Mouse (Mus musculus) frontal cortex, adult (tissue): ENCODE data around the gene Igf1r.

Experiments used
- ATAC-seq: cut with Nextera tagmentation; 2 replicates; pipeline ENCODE4 v1.9.2; 2017; ENCODE audit warnings: mild to moderate bottlenecking, moderate library complexity, mixed read lengths; ENCODE audit not compliant: low TSS enrichment

Igf1r gene

DNA sequence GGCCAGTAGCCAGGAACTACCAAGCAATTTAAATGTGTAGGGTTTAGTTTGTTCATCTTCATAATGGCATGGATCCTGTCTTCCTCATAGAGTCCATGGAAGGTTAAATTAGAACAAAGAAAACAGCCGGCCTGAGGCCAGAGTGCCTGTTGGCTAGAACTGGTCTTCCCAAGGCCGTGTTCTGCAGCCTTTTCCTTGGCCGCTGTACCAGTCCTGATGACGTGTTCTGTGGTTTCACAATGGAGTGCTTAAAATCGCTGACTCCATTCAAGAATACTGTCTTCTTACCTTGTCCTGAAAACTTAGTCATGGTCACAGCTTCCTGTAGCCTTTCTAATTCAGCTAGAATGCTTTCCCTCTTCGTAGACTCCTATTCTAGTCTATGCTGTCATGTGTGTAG is 53.9 kb downstream of the Igf1r start:
- ATAC-seq = no peak

DNA sequence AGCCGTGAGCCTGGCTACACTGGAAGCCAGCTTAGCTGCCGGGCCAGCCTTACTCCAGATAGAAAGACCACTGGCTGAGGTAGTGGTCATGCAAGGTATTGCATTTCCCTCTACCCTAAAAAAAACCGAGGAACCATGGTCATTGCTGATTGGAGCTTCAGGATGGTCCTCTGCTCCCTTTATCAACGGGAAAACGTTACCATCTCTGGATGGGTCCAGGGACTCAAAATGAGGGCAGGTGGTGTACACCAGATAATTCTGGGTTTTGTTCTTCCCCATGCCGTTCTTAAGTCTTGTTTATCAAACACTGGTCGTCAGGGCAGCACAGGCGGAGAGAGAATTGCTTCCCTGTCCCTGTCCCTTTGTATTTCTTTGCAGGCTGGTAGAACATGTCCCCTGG is 57.0 kb downstream of the Igf1r start:
- ATAC-seq = no peak

DNA sequence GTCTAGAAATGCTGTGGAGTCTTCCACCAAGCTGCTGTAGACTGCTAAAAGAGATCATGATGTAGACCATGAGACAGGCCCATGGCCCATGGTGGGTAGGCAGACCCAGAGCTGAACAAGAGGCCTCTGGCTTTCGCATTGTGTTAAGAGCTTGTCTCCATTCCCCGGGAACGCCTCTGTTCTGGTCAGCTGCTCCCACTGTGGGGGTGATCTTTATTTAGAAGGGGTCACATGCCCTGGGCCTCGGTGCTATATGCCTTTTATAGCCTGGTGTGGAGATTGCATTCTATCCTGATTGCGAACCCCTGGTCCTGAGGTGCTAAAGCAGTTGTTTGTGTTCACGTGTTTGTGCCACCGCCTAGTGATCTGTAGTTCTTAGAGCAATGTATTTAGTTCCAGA is 57.5 kb downstream of the Igf1r start:
- no peak for ATAC-seq

DNA sequence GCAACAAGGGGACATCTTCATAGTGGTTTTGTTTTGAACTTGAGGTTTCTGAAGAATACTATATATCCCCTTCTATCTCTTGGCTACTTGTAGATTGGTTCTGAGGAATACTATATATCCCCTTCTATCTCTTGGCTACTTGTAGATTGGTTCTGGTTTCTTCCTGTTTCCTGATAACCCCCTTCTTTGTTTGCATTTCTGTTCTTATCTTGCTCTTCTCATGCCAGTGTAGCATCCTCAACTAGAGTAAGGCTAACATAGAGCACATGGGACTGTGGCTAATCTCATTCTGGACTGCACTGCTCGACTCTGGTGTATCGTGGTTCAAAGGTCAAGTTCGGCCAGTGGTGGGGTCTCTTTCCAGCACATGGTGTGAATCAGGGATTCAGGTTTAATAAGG is 58.2 kb downstream of the Igf1r start:
- ATAC-seq = no peak

DNA sequence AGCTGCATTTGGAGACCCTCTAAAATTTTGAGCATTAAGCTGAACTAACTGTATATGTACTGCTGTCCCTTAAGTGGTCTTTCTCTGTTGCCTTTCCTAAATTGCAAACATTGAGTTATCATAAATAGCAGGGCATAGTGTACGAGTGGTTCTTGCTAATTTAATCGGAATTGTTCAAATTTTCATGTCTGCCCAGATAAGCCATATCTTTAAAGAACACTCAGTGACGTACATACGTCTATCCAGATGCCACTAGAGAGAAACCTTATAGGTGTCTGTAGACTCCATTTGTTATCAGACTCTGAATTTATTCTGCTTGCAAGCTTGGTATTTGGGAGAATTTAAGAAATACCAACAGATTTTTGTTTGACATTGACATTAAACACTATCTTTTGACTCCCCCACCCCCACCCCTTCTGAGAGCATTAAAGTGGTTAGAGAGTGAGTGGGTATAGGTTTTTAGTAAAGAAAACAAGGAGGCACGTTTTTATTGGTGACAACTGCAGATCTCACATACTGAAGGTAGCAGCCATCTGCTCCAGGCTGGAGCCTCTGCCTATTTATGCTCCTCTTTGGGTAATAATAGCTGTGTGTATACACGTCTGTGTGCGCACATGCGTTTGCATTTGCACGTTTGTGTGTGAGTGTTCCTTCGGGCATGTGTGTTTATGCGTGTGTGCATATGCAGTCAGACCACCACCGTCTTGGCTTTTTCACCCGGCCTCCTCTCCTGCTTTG is 58.9 kb downstream of the Igf1r start:
- ATAC-seq = 0 out of 2 replicates have a peak, but pooled peaks have one; percentile 14

DNA sequence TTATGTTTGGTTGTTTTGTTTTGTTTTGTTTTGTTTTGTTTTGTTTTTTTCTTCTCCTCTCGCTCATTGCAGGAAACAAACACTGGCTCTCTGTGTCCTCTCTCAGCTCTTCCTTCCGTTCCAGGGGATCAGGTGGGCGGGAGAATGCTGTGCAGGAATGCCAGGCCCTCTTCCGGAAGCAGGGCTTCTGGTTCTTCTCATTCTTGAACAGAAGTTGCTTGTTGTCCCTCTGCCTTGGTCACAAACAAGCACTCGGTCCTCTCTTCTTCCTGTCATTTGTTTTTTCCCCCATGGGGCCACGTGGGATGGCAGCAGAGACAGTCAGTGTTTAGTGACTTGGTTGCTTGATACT is 59.5 kb downstream of the Igf1r start:
- peak; percentile 66 for ATAC-seq

DNA sequence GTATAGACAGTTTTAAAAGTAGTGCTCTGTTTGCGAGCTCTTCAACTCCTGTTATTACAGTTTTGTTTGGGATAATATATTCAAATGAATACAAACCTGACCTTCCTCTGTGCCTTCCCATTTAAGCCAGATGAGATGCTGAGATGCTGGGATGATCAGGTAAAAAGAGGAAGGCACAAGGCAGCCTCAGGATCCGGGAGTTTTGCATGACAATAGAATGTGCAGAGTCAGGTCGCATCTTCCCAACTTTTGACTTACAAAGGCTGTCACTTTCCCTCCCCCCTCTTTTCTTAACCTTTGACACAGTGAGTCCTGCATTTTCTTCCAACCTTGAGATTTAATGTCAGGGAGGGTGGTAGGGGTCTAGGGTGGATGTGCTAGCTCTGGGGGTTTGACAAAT is 61.9 kb downstream of the Igf1r start:
- no peak for ATAC-seq

DNA sequence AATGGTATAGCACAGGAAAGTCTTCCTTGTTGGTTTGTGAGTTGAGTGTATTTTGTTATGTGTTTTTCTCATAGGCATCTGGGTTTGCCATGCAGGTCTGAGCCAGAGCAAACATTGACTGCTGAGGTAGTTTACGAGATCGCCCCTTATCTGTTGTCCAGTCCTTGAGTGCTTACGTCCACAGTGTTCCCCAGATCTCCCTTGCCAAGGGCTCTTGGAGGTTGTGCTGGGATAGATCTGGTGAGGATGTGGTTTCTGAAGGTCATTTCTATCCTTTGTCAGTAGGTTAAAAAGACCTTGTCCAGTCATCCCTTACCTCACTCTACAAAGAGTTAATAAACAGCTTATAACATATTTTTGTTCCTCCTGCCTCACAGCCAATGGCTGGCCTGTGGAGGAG is 62.8 kb downstream of the Igf1r start:
- ATAC-seq = no peak

DNA sequence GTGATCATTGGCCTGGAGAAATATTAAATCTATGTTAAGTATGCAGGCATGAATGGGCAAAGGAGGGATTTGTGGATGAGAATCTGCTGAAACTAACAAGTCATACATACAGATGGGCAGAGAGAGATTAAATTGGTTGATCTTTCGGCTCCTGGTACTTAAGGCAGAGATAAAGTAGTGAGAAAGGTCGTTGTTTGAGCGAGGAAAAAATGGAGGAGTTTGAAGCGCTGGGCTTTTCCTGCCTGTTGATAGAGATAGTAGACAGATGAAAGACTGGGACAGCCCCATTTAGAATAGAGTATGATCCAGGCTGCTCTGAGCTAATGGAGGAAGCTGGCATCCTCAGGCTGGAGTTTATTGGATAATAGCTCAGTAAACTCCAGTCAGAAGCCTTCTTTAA is 65.4 kb downstream of the Igf1r start:
- ATAC-seq = no peak

DNA sequence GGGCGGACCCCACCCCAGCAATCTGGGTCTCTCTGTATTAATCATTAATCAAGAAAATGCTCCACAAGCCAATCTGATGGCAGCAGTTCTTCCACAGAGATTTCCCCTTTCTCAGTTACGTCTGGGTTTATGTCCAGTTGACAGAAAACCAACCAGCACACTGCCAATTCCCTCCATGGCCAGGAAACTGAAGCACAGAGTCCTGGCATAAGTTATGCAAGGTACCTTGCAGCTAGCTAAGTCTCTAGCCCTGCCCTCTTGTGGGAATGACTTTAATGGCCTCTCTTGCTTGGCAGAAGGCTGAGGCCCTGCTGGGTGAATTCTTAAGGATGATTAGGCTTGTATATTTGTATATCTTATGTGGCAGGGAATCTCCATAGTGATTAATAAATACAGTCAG is 67.9 kb downstream of the Igf1r start:
- ATAC-seq = no peak

DNA sequence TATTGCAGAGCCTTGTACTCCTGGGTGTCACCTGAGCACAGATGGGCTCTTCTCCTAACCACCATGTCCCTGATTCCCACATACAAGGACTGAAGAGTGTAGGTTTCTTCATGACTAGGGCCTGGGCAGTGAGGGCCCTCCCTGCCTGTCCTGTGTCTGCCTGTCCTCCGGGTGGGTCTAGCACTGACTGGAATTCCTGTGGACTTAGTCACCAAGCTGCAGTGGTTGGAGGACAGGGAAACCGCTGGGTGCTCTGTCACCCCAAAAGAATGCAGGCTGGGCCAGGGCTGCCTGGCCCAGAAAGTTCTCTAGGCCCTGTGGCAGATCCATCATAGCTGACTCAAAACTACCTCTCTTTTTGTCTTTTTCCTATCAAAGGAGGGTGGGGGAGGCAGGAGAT is 69.1 kb downstream of the Igf1r start:
- no peak for ATAC-seq

DNA sequence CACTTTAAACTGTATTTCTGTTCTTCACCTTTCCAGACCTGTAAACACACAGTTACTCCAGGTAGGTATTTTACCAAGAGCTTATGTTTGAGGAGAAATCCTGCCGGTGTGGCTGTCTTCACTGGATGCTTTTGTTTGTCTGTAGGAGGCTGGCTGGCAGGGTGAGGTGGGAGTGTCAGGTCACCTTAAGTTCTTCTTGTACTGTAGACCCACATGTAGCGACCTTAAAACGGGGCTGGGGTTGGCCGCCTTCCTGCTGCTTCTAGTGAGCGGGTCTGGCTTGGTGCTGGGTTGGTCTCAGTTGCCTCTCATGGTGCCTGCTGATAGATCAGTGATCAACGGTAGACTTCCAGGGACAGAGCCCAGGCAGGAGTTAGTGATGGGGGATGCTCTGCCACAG is 69.6 kb downstream of the Igf1r start:
- no peak for ATAC-seq

DNA sequence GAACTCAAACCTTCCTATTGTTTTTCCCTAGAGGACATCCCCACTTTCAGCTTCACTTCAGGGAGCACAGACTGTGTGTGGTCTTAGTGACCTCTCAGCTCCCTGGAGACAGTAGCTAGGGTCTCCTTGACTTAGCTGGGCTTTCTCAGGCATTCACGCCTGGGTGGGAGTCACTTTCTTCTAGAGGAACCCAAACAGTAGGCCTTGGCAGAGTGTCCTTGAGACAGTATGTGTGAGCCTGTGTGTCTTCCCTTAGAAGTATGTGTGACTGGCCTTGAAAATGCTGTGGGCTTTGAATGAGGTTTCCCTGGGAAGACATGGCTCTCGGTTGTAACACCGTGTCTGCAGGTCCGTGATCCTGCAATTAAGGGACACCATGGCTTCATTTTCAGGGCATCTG is 71.3 kb downstream of the Igf1r start:
- ATAC-seq = no peak

DNA sequence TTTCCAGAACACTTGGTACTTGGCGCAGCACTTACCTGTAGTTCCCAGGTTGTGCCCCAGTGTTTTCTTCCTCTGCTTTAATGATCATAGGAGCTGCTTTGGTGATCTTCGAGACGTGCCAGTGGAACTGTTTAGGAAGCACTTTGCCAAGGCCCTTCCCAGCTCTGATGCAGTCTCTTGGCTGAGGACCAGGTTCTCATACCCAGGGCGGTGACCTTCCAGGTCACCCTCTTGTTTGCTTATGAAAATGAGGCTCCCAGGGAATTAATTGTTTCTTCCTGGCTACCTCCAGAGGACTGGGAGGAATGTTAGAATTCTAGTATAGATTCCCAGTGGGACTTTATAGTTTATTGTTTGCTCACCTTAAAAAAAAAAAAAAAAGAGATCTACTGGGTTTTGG is 72.0 kb downstream of the Igf1r start:
- ATAC-seq = no peak

DNA sequence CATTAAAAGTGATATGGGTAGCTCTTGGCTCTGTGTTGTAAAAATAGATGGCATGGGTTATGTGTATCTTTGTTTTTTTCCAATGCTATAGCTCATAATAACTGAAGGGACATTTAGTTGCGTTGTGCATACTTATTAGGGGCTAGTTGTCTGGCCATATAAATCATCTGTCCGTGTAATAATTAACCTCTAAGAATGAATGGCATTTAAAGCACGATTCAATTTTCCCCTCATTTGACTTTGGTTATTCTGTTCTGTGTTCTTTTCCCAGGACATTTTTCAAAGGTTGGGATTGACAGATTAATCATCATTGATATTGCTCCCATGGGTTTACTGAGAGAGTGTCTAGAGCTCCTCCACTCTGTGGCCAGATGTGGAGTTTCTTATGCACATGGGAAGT is 72.8 kb downstream of the Igf1r start:
- ATAC-seq = no peak

DNA sequence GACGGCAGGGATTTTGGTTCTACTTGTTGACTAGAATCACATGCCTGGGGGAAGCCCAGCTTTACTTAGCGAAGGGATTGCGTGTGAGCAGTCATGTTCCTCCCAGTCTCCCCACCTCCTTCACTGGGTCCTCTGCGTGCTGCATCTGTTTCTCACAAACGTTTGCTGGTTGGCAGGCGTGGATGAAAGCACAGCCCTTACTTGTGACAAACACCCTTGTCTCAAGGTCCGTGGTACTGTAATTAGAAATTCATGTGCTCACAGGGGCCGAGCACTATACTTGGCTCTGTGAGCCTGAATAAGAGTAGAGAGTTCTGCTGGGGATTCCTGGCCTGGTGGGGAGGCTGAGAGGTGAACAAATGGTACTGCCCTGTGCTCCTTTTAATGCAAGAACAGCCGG is 73.4 kb downstream of the Igf1r start:
- peak; percentile 48 for ATAC-seq

DNA sequence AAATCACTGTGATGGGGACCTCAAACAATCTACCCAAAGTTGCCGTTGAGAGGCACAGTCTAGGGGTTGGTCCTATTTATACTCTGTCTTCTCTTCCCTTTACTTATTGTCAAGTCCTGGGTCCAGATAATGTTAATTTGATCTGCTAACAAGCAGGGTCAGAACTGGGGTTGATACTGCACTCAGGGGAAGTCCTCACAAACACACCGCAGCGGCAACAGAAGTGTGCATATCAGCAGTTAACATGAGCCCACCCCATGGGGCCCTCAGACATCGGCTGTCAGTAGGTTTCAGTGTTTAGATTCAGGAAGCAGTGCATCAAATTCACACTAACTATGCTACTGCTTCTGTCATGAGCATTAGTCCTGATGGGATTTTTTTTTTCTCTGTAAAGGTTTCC is 75.5 kb downstream of the Igf1r start:
- ATAC-seq = no peak

DNA sequence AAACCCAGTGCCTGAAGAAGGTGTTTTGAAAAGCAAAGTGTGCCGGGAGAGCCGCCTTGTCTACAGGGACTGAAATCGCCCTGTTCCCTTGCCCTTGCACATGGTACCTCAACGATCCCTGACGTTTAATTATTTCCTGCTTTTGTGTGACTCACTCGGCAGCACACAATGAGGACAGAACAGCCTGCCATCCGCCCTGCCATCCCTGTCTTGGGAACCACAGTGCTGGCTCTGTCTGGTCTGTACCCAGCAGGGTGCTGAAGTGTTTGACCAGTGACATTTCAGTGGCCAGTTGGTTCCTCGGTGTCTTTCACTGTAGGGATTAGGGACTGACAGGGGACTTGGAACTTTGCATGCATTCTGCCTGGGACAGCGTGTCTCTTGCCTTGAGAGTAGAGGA is 78.2 kb downstream of the Igf1r start:
- ATAC-seq = no peak

DNA sequence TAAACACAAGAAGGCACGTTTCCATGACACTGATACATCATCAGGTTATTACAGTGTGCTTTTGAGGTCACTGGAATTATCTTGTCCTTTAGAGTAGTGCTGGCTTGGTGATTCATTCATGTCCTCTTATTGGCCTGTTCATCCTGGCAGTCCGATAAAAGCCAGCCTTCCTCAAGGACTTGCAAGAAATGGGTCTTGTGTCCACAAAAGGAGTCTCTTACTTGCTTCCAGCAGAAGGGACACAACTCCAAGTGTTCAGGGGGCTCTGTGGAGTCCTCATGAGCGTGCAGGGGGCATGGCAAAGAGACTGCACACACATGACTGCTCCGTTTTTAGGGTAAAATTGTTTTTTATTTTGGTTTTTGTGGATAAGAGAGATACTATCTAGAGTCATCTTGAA is 83.9 kb downstream of the Igf1r start:
- ATAC-seq = no peak

DNA sequence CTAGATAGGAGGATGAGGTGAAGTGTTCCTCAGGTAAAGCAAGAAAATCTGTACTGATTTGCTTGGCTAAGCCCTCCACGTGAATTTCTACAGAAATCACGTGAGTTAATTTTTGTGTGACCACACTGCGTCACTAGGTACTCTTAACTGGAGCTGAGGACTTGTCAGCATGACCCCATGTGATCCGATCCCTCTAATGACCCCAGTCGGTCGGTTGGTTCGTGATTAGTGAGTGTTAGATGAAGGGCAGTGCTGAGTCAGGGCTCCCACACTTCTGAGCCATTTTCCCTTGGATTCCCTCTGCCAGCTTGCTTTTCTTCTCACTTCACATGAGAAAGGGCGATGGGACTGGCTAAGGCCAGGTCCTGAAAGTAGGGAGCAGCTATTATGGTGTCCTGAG is 86.2 kb downstream of the Igf1r start:
- no peak for ATAC-seq

DNA sequence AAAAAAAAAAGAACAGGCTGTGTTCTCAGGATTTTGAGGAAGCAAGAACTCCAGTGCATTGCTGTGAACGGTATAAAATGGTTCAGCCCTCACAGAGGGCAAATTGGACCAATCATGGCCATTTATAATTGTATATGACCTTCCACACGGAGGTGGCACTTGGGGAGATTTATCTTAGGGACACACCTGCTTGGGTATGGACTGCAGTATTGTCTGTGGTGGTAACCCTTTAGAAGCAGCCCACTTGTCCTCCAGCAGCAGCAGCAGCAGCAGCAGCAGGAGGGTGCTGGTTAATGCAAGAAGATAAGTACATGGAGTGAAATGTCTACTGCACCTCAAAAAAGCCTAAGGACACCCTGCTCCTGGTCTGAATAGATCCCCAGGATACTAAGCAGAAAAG is 86.9 kb downstream of the Igf1r start:
- 0 out of 2 replicates have a peak, but pooled peaks have one; percentile 28 for ATAC-seq

DNA sequence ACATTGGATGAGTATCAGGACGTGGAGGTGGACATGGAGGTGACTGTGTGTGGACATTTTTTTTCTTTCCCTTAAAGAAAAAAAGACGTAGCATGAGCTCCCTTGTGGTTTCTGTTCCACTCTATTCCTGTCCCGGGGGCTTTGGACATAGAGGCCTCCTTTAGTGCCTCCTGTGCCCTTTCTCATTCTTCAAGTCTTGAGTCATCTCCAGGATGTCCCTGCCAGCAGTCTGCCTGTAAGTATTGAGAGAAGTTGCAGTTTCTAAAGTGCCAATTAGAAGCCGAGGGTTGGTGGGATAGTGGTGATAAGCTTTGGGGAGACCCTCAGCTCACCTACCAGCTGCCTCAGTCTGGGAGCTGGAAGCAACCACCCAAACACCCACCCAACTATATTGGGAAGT is 92.0 kb downstream of the Igf1r start:
- no peak for ATAC-seq

DNA sequence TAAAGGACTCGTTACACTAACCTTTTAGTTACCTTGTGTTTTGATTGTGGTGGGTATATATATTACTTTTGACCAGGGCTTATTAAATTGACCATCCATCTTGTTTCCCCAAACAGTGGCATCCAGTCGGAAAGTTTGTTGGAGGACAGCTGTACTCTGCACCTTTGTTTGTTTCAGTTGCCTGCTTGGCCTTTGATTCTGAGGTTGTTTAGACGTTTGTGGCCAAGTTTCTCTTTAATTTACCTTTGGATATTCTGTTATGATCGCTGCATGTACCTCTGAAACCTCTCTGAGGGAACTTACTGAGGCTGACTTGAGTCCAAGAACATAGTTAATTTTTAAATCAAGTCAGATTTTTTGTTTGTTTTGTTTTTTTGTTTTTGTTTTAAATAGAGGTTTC is 94.5 kb downstream of the Igf1r start:
- ATAC-seq = no peak

DNA sequence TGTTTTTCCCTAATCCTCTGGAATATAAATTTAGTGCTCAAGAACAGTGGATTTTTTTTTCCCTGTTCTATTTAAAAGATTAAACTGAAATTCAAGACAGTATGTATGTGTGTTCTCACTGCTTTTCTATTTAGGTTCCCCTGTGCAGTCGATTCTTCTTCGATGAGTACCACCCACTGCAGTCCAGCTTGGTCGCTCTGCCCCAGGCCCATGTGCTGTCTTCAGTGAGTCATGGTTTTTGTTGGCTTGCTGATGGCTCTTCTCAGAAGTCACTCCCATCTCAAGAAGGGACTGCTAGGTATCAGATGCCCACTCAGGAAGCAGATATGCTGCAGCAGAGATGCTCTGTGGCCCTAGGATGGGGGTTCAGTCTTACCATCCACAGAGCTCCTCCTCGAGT is 95.9 kb downstream of the Igf1r start:
- peak; percentile 80 for ATAC-seq
